Mouse (Mus musculus) G1E (cell line): ENCODE results near the gene Nek7.

Source experiments
- CTCF ChIP-seq: IDR thresholded peaks from 2 replicates; pipeline ENCODE4 v1.5.1; 2012; ENCODE audit warnings: low read depth, low read length, inconsistent platforms, mixed read lengths
- GATA1 ChIP-seq: IDR thresholded peaks from 2 replicates; pipeline ENCODE4 v1.6.1; 2012; ENCODE audit warnings: borderline replicate concordance, low read length, inconsistent platforms, mixed read lengths
- GATA2 ChIP-seq: IDR thresholded peaks from 2 replicates; pipeline ENCODE4 v1.6.1; 2012; ENCODE audit warnings: low read depth, low read length, inconsistent platforms, borderline replicate concordance
- POLR2AphosphoS5 ChIP-seq: IDR thresholded peaks from 2 replicates; pipeline ENCODE4 v1.6.1; 2012; ENCODE audit warnings: low read depth, low read length, inconsistent platforms; ENCODE audit not compliant: insufficient replicate concordance
- TAL1 ChIP-seq: conservative IDR thresholded peaks from 2 replicates; pipeline ENCODE4 v1.6.1; 2012; ENCODE audit warnings: low read depth, low read length, inconsistent platforms, mixed read lengths

- no peak for TF ChIP-seq CTCF
- no peak for TF ChIP-seq TAL1
- no peak for TF ChIP-seq GATA1
- TF ChIP-seq GATA2 = no peak
- no peak for TF ChIP-seq POLR2AphosphoS5
Measured at GRCm38 (mm10) chr1:138523962-138524361, 96.0 kb downstream of the Nek7 start.
